Mouse (Mus musculus) lung, adult 2 months (tissue): ENCODE measurements around the gene Tac4. TPM values are rescaled to one million over a fixed set of nuclear protein-coding genes. Genes with fewer than 3 reads are reported as not detected.

Experiments
- DNase-seq: peaks from one replicate; pipeline ENCODE4 v3.0.0; 2022
- H3K4me1 ChIP-seq: fragments of 200-500 bp; 2 replicates; pipeline ENCODE4 v1.6.1; 2011; ENCODE audit warnings: low read length; ENCODE audit not compliant: control insufficient read depth, insufficient read depth
- H3K4me3 ChIP-seq: fragments of 200-500 bp; replicated peaks from 2 replicates; pipeline ENCODE3; 2011; ENCODE audit warnings: low read depth, mild to moderate bottlenecking, control low read depth, low read length; ENCODE audit errors: extremely low read depth
- CTCF ChIP-seq: fragments of 200-500 bp; IDR thresholded peaks from 2 replicates; pipeline ENCODE4 v1.5.1; 2011; ENCODE audit warnings: mild to moderate bottlenecking, low read length, control low read depth; ENCODE audit not compliant: insufficient read depth
- POLR2A ChIP-seq: fragments of 200-500 bp; IDR thresholded peaks from 2 replicates; pipeline ENCODE4 v1.6.1; 2011; ENCODE audit warnings: low read depth, mild to moderate bottlenecking, control low read depth, low read length, borderline replicate concordance; ENCODE audit errors: extremely low read depth
- WGBS: fragments of 180-500 bp; shearing (Covaris S2); methylation state at CpG from one replicate; pipeline ENCODE4 v1.1.7; 2018; 5-methylcytosine and 5-hydroxymethylcytosine counted together
- polyA plus RNA-seq: library from polyadenylated mRNA; depleted of rRNA; stranded (reverse); fragments of >200 nt; gene quantifications from 2 replicates; pipeline ENCODE4 v1.2.3, GENCODE M21; 2012

Gene Tac4
- polyA plus RNA-seq, 1 experiment, result 0.12 TPM

- peak; percentile 74 for DNase-seq
These were observed 29.5 kb upstream of the Tac4 start for GRCm38 (mm10) chr11:95231688-95232328.

DNA sequence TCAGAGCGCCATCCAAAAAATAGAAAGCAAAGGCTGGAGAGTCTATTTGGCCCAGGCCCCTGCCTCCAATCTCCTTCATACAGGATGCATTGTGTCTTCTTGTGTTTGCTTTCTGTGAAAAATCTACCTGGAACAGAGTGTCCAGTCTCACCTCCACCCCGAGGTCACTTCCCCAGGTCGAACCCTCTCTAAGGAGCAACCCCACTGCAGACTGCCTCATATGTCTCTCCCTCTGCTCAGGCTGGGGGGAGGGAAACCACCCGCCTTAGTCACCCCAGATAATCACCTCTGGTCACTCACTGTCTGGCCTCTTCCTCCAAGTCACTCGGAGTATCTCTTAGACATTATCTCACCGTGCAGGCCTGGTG lies 29.0 kb upstream of the Tac4 start:
- TF ChIP-seq CTCF (no peak), POLR2A (no peak)
- WGBS, result 35% methylated on average over 6 of the region's 6 CpGs
- Histone ChIP-seq H3K4me1 (no peaks in the 10 kb centered on the region), H3K4me3 (no peak overlapping the region)
- DNase-seq, result no peak

More at GRCm38 (mm10) chr11:95231688-95232328, 29.5 kb upstream of the Tac4 start:
- Histone ChIP-seq H3K4me3 (no peak overlapping the region), H3K4me1 (no peaks in the 10 kb centered on the region)
- 13% methylated on average over 24 of the region's 24 CpGs for WGBS
- peak; percentile 62 for TF ChIP-seq CTCF
- TF ChIP-seq POLR2A, result no peak

GRCm38 (mm10) chr11:95238477-95238876 lies 22.9 kb upstream of the Tac4 start:
- Histone ChIP-seq H3K4me1 (no peaks in the 10 kb centered on the region), H3K4me3 (no peak overlapping the region)
- 43% methylated on average over 6 of the region's 6 CpGs for WGBS
- no peak for DNase-seq
- TF ChIP-seq CTCF (no peak), POLR2A (no peak)

GRCm38 (mm10) chr11:95242653-95243052 lies 18.7 kb upstream of the Tac4 start:
- 70% methylated on average over 6 of the region's 6 CpGs for WGBS
- Histone ChIP-seq H3K4me3 (no peak overlapping the region), H3K4me1 (no peaks in the 10 kb centered on the region)
- DNase-seq, result no peak
- TF ChIP-seq POLR2A (no peak), CTCF (no peak)

DNA sequence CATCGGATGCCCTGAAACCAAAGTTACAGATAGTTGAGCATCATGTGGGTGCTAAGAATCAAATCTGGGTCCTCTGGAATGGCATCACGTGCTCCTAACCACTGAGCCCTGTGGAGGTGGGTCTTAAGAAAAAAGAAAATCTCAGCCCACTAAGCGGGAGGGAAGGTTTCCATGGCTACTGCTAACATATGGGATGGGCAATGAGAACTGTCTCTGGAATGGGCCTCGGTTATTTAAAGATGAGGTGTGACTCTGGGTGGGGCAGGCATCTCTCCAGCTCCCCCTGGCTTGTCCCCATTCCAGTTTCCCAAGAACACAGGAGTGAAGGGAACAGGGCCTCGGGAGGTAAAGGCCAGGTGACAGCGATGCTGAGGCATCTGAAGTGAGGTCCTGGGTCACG lies 15.9 kb upstream of the Tac4 start:
- no peak for DNase-seq
- TF ChIP-seq POLR2A (no peak), CTCF (no peak)
- 69% methylated on average over 7 of the region's 7 CpGs for WGBS

DNA sequence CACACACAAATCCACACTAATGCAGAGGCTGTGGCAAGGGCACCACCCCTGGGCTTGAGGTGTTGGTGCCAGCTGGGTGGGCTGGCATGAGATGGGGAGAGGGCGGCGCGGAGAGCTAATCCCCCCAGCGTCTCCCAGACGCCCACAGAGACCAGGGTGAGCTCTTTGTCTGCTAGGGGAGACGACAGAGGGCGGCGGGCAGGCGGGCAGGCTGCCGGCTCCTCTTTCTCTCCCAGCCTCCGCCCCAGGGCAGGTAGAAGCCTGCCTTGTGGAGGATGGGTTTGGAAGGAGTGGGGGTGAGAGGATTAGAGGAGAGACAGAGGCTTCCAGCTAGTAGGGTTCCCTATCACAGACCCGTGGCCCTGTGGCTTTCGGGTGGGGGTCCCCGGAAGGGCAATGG lies 14.3 kb upstream of the Tac4 start:
- no peaks in the 10 kb centered on the region for H3K4me1 ChIP-seq
- no peak for DNase-seq
- WGBS, result 79% methylated on average over 14 of the region's 14 CpGs
- TF ChIP-seq POLR2A, result no peak
- TF ChIP-seq CTCF, result no peak
- H3K4me3 ChIP-seq, result no peak overlapping the region

More for the DNA sequence above, 15.9 kb upstream of the Tac4 start:
- no peaks in the 10 kb centered on the region for H3K4me1 ChIP-seq
- H3K4me3 ChIP-seq, result no peak overlapping the region

DNA sequence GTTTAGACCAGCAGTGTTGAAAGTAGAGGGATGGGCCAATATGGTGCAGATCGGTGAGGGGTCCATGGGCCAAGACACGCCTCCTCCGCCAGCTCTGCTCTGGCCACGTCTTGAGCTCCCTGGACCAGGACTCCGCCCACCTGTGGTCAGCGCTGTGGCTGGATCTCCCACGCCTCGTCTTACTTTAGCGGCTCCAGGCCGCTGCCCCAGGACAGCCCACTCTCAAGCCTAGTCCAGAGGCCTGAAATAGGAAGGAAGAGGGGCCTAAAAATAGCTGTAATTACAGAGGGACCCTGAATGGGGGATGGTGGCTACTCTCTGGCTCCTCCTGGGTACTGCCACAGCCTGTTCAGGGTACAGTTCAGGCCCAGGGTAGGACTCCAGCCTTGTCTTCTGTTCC lies 11.2 kb upstream of the Tac4 start:
- WGBS, result 35% methylated on average over 10 of the region's 10 CpGs
- no peak overlapping the region for H3K4me3 ChIP-seq
- TF ChIP-seq CTCF, result no peak
- no peak for TF ChIP-seq POLR2A
- no peak for DNase-seq
- no peaks in the 10 kb centered on the region for H3K4me1 ChIP-seq

DNA sequence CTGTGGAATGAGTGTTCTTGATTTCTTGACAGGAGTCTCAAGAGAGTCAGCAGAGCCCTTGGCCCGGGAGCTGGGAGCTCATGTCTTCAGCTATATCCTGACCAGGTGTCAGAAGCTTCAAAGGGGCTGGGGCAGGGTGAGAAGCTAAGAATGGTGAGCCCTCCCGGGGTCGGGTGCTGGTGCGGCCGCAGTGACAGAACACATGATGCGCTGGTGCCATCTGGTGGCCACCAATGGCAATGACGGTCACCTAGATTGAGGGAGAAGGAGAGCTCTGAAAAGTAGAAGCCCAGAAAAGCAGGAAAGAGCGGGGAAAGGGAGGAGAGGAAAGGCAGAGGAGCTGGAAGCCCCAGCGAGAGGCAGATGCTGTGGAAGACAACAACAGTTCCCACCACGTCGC lies 10.0 kb upstream of the Tac4 start:
- H3K4me3 ChIP-seq, result no peak overlapping the region
- no peaks in the 10 kb centered on the region for H3K4me1 ChIP-seq
- TF ChIP-seq CTCF (peak; percentile 89), POLR2A (no peak)
- peak; percentile 72 for DNase-seq
- WGBS, result 5% methylated on average over 11 of the region's 11 CpGs

- TF ChIP-seq POLR2A (no peak), CTCF (no peak)
- no peak overlapping the region for H3K4me3 ChIP-seq
- 89% methylated on average over 6 of the region's 6 CpGs for WGBS
- no peak for DNase-seq
- H3K4me1 ChIP-seq, result no peaks in the 10 kb centered on the region
These were observed 9.2 kb upstream of the Tac4 start for GRCm38 (mm10) chr11:95252104-95252503.

- Histone ChIP-seq H3K4me1 (no peaks in the 10 kb centered on the region), H3K4me3 (no peak overlapping the region)
- TF ChIP-seq CTCF (no peak), POLR2A (no peak)
- WGBS, result 67% methylated on average over 8 of the region's 8 CpGs
- no peak for DNase-seq
These were observed 7.2 kb upstream of the Tac4 start for GRCm38 (mm10) chr11:95254165-95254564.
